Mouse (Mus musculus): ENCODE results near the gene Pde6h.

GRCm38 (mm10) chr6:137004359-137004758 is 80.7 kb downstream of the Pde6h start:
- TF ChIP-seq CTCF (IDR thresholded peaks at IDR 0.05; ENCODE audit: borderline replicate concordance, extremely low read depth, insufficient read depth, insufficient read length) (no peak), POLR2A (IDR thresholded peaks at IDR 0.05; ENCODE audit: borderline replicate concordance, extremely low read depth, insufficient read depth, insufficient read length, poor library complexity, severe bottlenecking) (no peak)
